Mouse (Mus musculus): ENCODE data around the gene Prkg1. TPM values are rescaled to one million over a fixed set of nuclear protein-coding genes. Genes with fewer than 3 reads are reported as not detected.

Prkg1 gene
- polyA plus RNA-seq (2016; fragmentation: Nextera tagmentation; extraction: Ambion mirVana): 3.2 and 5.4 TPM in 2 replicates

DNA sequence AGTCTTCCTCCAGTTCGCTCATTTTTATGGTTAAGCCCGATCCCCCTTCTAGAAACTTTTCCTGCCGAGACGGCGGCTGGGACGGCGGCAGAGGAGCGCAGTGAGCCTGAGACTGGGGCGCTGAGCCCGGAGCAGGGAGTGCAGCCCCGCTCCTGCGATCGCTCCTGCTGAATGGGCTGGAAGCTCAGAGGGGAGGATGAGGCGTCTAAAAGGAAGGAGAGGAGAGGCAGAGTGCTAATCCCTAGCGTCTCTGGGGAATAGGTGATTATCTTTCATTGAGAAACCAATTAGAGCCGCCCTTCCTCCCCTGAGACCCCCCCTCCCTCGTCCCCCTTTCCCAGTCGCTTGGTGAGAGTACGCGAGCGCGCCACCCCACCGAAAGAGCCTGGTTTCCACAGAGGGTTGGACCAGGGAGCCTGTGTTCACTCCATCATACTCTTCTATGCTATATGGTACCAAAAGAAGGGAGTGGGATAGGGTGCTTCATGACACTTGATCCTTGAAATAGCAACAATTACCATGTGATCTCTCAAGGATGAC, at the start of gene Prkg1:
Gene Prkg1, minus strand, starts transcription at position 233 of the 540 bp plus-strand sequence.
- DNase-seq (ENCODE audit: low spot score): no peak
- H3K27ac ChIP-seq (replicated peaks): peak within 1 kb of the TSS; percentile 76
- WGBS: under 1% methylated on average over 23 of the region's 23 CpGs
- no peaks in the 10 kb centered on the region for H3K9me3 ChIP-seq (replicated peaks)
- H3K27me3 ChIP-seq (ENCODE audit: low read depth, poor library complexity, severe bottlenecking): peaks cover 51% of the 10 kb centered on the region
- H3K36me3 ChIP-seq: no peaks in the 10 kb centered on the region
- H3K4me3 ChIP-seq: peak within 1 kb of the TSS; percentile 71
- peaks cover 39% of the 10 kb centered on the region for H3K4me1 ChIP-seq

DNA sequence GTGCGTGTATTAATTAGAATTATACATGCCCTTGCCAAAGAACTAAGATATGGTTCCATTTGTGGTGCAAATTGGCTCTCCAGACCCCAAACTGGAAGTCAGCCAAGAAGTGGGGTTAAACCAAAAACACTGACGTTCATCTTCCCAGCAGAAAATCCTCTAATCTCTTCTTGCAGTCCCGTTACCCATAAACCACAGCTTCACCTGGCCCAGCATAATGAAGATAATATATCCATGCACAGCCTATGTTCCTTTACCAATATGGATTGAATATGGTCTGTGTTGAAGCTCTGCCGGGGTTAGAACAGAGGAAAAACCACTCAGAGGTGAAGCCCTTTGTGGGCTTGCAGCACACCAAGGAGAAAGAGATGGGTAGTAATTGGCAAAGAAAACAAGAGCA, 48.3 kb upstream of the Prkg1 start:
- no peak overlapping the region for H3K27ac ChIP-seq (replicated peaks)
- no peaks in the 10 kb centered on the region for H3K36me3 ChIP-seq
- H3K27me3 ChIP-seq (ENCODE audit: low read depth, poor library complexity, severe bottlenecking): no peaks in the 10 kb centered on the region
- H3K9me3 ChIP-seq (replicated peaks): no peaks in the 10 kb centered on the region
- no peak for DNase-seq (ENCODE audit: low spot score)
- 87% methylated on average over 4 of the region's 4 CpGs for WGBS
- no peak overlapping the region for H3K4me3 ChIP-seq
- no peaks in the 10 kb centered on the region for H3K4me1 ChIP-seq

- WGBS: 30% methylated on average over 5 of the region's 5 CpGs
- no peak for DNase-seq (ENCODE audit: low spot score)
Observed at GRCm38 (mm10) chr19:31811371-31811770, 46.5 kb upstream of the Prkg1 start.

GRCm38 (mm10) chr19:31805391-31805790, 40.6 kb upstream of the Prkg1 start:
- no peak overlapping the region for H3K4me3 ChIP-seq
- H3K27me3 ChIP-seq (ENCODE audit: low read depth, poor library complexity, severe bottlenecking): no peaks in the 10 kb centered on the region
- H3K9me3 ChIP-seq (replicated peaks): peaks cover 5% of the 10 kb centered on the region; the same call in 1 of the 2 replicates
- H3K36me3 ChIP-seq: no peaks in the 10 kb centered on the region
- H3K4me1 ChIP-seq: no peaks in the 10 kb centered on the region
- WGBS: 85% methylated on average over 7 of the region's 7 CpGs
- no peak overlapping the region for H3K27ac ChIP-seq (replicated peaks)
- no peak for DNase-seq (ENCODE audit: low spot score)

More at GRCm38 (mm10) chr19:31811371-31811770, 46.5 kb upstream of the Prkg1 start:
- no peaks in the 10 kb centered on the region for H3K4me1 ChIP-seq
- H3K27me3 ChIP-seq (ENCODE audit: low read depth, poor library complexity, severe bottlenecking): no peaks in the 10 kb centered on the region
- H3K36me3 ChIP-seq: no peaks in the 10 kb centered on the region
- no peaks in the 10 kb centered on the region for H3K9me3 ChIP-seq (replicated peaks)
- no peak overlapping the region for H3K4me3 ChIP-seq
- H3K27ac ChIP-seq (replicated peaks): no peak overlapping the region

GRCm38 (mm10) chr19:31795485-31796046, 30.7 kb upstream of the Prkg1 start:
- H3K27ac ChIP-seq (replicated peaks): no peak overlapping the region
- no peaks in the 10 kb centered on the region for H3K36me3 ChIP-seq
- H3K9me3 ChIP-seq (replicated peaks): no peaks in the 10 kb centered on the region
- no peak overlapping the region for H3K4me3 ChIP-seq
- H3K27me3 ChIP-seq (ENCODE audit: low read depth, poor library complexity, severe bottlenecking): no peaks in the 10 kb centered on the region
- 66% methylated on average over 9 of the region's 9 CpGs for WGBS
- DNase-seq (ENCODE audit: low spot score): no peak
- no peaks in the 10 kb centered on the region for H3K4me1 ChIP-seq

DNA sequence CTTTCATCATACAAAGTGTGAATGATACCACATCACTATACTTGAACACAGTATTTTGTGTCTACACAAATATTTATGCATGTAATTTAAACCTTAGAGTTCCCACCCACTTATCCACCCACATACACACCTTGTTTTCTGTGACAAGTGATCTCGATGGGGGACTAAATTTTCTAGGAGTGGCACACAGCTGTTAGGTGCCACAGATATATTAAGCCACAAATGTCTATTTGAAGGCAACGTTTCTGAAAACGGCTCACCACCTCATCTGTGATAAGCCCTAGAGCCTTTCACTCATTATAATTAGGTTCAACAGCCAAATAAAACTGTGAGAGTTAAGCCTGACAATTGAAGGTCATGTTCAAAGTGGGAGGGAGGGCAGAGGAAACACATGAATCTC, 26.9 kb upstream of the Prkg1 start:
- Histone ChIP-seq H3K9me3 (replicated peaks) (no peaks in the 10 kb centered on the region), H3K27ac (replicated peaks) (no peak overlapping the region), H3K36me3 (no peaks in the 10 kb centered on the region), H3K27me3 (ENCODE audit: low read depth, poor library complexity, severe bottlenecking) (no peaks in the 10 kb centered on the region), H3K4me1 (no peaks in the 10 kb centered on the region), H3K4me3 (no peak overlapping the region)
- WGBS: 85% methylated on average over 3 of the region's 3 CpGs
- no peak for DNase-seq (ENCODE audit: low spot score)

DNA sequence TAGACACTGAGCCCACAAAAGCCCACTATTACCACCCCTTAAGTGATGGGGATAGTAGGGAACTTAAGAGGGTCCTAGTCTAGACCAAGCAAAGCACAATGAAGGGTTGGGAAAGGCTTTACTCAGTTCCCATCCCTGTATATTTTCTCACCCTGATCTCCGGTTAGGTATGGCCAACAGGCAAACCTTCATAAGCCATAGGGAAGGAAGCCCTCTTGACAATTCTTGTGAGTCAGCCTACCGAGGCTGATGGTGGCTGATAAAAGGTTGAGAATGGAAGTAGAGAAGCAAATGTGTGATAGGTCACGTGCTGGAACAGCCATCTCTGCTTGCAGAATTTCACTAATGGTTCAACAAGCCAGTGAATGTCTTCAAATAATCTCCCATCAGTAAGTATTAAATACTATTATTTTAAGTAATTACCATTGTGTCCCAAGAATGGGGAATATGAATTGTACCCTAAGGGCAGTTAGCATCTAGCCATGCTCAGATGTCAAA, 16.7 kb upstream of the Prkg1 start:
- H3K4me1 ChIP-seq: no peaks in the 10 kb centered on the region
- H3K36me3 ChIP-seq: no peaks in the 10 kb centered on the region
- no peak overlapping the region for H3K27ac ChIP-seq (replicated peaks)
- H3K4me3 ChIP-seq: no peak overlapping the region
- no peaks in the 10 kb centered on the region for H3K27me3 ChIP-seq (ENCODE audit: low read depth, poor library complexity, severe bottlenecking)
- WGBS: 90% methylated on average over 3 of the region's 3 CpGs
- no peaks in the 10 kb centered on the region for H3K9me3 ChIP-seq (replicated peaks)
- DNase-seq (ENCODE audit: low spot score): no peak

DNA sequence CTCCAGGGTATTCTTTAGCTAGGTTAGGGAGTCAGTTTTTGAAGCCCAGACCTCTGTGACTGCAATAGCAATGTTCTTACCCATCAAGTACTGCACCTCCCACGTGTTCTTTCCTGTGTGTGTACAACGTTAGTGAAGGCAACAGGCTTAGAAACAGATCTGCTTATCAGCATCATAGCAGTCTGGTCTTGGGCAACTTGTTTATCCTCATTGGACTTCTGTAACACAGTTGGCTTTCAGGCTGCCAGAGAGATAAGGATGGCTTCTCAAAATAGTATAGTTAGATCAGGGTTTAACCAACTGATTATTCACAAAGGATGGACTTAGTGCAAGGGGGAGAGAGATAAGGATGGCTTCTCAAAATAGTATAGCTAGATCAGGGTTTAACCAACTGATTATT, 16.2 kb upstream of the Prkg1 start:
- H3K4me1 ChIP-seq: no peaks in the 10 kb centered on the region
- 74% methylated on average over 2 of the region's 2 CpGs for WGBS
- no peaks in the 10 kb centered on the region for H3K27me3 ChIP-seq (ENCODE audit: low read depth, poor library complexity, severe bottlenecking)
- DNase-seq (ENCODE audit: low spot score): no peak
- H3K27ac ChIP-seq (replicated peaks): no peak overlapping the region
- H3K4me3 ChIP-seq: no peak overlapping the region
- no peaks in the 10 kb centered on the region for H3K9me3 ChIP-seq (replicated peaks)
- H3K36me3 ChIP-seq: no peaks in the 10 kb centered on the region

DNA sequence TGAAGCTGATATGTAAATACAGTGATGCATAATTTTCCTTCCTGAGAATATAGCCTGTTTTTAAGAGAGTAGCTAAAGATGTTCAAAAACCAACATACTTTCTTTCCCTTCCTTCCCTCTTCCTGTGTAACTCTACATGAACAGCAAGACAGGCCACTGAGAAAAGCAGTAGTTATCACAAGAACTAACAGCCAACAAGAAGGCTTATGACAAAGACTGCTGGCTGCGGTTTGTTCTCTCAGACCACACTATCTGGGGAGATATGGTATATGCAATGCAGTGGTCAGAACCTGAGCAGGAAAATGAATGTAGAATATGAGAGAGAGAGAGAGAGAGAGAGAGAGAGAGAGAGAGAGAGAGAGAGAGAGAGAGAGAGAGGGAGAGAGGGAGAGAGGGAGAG, 15.4 kb upstream of the Prkg1 start:
- WGBS: 90% methylated on average over 1 of the region's 1 CpGs
- Histone ChIP-seq H3K36me3 (no peaks in the 10 kb centered on the region), H3K27ac (replicated peaks) (no peak overlapping the region), H3K9me3 (replicated peaks) (no peaks in the 10 kb centered on the region), H3K4me3 (no peak overlapping the region), H3K4me1 (no peaks in the 10 kb centered on the region), H3K27me3 (ENCODE audit: low read depth, poor library complexity, severe bottlenecking) (no peaks in the 10 kb centered on the region)
- DNase-seq (ENCODE audit: low spot score): no peak

DNA sequence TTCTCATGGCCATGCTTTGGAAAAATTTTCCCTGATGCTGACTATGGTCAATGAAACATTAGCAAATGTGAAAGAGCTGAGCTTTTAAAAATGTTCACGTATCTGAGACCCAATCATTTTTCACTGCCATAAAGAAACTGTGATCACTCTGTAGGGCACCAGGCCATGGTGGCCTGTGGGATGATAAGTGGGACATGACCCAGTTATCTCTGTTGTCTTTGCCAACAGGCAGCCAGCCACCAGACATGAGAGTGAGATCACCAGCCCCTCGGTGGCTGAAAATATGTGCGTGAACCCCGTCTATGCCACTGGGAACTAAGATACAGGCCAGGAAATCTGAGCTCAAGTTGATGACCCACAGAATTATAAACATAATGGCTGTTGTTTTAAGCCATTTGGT, 14.2 kb upstream of the Prkg1 start:
- H3K9me3 ChIP-seq (replicated peaks): no peaks in the 10 kb centered on the region
- no peak for DNase-seq (ENCODE audit: low spot score)
- no peak overlapping the region for H3K27ac ChIP-seq (replicated peaks)
- H3K4me1 ChIP-seq: no peaks in the 10 kb centered on the region
- WGBS: 85% methylated on average over 4 of the region's 4 CpGs
- no peak overlapping the region for H3K4me3 ChIP-seq
- H3K27me3 ChIP-seq (ENCODE audit: low read depth, poor library complexity, severe bottlenecking): no peaks in the 10 kb centered on the region
- no peaks in the 10 kb centered on the region for H3K36me3 ChIP-seq

GRCm38 (mm10) chr19:31767004-31767403, 2.2 kb upstream of the Prkg1 start:
- 8% methylated on average over 3 of the region's 3 CpGs for WGBS
- DNase-seq (ENCODE audit: low spot score): no peak

GRCm38 (mm10) chr19:31765451-31765850, 618 bp upstream of the Prkg1 start:
- 26% methylated on average over 4 of the region's 4 CpGs for WGBS
- Histone ChIP-seq H3K9me3 (replicated peaks) (no peaks in the 10 kb centered on the region), H3K4me3 (peak overlapping the region; percentile 71), H3K27me3 (ENCODE audit: low read depth, poor library complexity, severe bottlenecking) (peaks cover 45% of the 10 kb centered on the region), H3K27ac (replicated peaks) (no peak overlapping the region), H3K36me3 (no peaks in the 10 kb centered on the region), H3K4me1 (peaks cover 39% of the 10 kb centered on the region)
- DNase-seq (ENCODE audit: low spot score): no peak

More at GRCm38 (mm10) chr19:31767004-31767403, 2.2 kb upstream of the Prkg1 start:
- Histone ChIP-seq H3K9me3 (replicated peaks) (no peaks in the 10 kb centered on the region), H3K4me1 (peaks cover 37% of the 10 kb centered on the region), H3K27ac (replicated peaks) (no peak overlapping the region), H3K4me3 (no peak overlapping the region), H3K36me3 (no peaks in the 10 kb centered on the region), H3K27me3 (ENCODE audit: low read depth, poor library complexity, severe bottlenecking) (peaks cover 30% of the 10 kb centered on the region)

DNA sequence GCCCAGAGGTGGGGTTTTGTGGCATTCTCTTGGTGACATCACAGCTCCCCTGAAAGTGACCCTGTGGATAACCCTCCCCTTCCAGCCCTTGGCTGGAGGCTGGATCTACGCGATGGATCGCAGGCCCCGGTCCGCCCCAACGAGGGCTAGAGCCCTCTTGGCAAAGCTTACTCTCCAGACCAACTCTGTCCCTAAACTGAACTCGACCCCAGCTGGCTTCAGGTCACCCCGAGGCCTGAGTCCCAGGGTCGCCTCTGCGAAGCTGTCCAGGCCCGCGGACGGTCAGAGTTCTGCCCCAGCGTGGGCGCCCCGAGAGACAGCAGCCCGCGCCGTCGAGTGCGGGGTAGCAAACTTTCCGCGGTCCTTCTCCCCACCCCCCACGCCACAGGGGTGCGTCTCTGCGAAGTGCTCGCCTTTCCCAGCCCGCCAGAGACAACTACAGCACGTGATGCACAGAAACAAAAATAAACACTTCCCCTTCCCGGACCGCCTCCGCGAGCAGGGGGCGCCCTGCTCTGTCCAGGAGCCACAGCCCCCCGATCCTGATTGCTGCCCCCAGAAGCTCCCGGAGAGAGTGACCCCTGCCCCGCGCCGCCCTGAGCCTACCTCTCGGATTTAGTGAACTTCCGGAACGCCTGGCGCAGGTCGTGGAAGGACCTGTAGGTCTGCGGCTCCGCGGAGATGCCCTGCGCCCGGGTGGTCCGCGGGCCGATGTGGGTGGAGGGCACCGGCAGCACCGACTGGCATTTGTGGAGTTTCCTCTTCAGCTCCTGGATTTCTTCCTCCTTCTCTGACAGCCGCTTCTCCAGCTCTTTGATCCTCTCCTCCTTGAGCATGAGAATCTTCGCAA, 657 bp downstream of the Prkg1 start:
- Histone ChIP-seq H3K36me3 (no peaks in the 10 kb centered on the region), H3K27me3 (ENCODE audit: low read depth, poor library complexity, severe bottlenecking) (peaks cover 56% of the 10 kb centered on the region), H3K27ac (replicated peaks) (peak overlapping the region; percentile 76), H3K4me3 (peak overlapping the region; percentile 71), H3K9me3 (replicated peaks) (no peaks in the 10 kb centered on the region), H3K4me1 (peaks cover 39% of the 10 kb centered on the region)
- under 1% methylated on average over 56 of the region's 56 CpGs for WGBS
- DNase-seq (ENCODE audit: low spot score): peak; percentile 69

All from midbrain, embryonic 10.5 days (tissue).